Mouse (Mus musculus) lung, embryonic 15.5 days (tissue): ENCODE measurements at regions not wholly inside any gene's neighbourhood (a gene's known extent, or its start where the extent isn't known, plus 50 kb on each side); places are given as distances from the start of the nearest gene placed in this dataset.

Experiments
- ATAC-seq: fragments of 200-750 bp; cut with Nextera tagmentation; 2 replicates; pipeline ENCODE4 v1.8.0; 2017; ENCODE audit warnings: moderate number of reproducible peaks, borderline replicate concordance; ENCODE audit not compliant: low FRiP score, low TSS enrichment; ENCODE audit errors: extremely low read depth
- H3K27ac ChIP-seq: fragments of 300-500 bp; sonication (generic); 2 replicates; pipeline ENCODE4 v1.5.1; 2015; ENCODE audit warnings: moderate library complexity, mild to moderate bottlenecking, inconsistent platforms
- H3K27me3 ChIP-seq: fragments of 300-500 bp; sonication (generic); 2 replicates; pipeline ENCODE4 v1.6.1; 2015; ENCODE audit warnings: inconsistent platforms
- H3K36me3 ChIP-seq: fragments of 300-500 bp; sonication (generic); 2 replicates; pipeline ENCODE4 v1.6.1; 2015; ENCODE audit warnings: inconsistent platforms
- H3K4me1 ChIP-seq: fragments of 300-500 bp; sonication (generic); 2 replicates; pipeline ENCODE4 v1.6.1; 2015; ENCODE audit warnings: inconsistent platforms
- H3K4me2 ChIP-seq: fragments of 300-500 bp; sonication (generic); 2 replicates; pipeline ENCODE4 v1.6.1; 2015; ENCODE audit warnings: inconsistent platforms, mild to moderate bottlenecking, moderate library complexity
- H3K4me3 ChIP-seq: fragments of 300-500 bp; sonication (generic); 2 replicates; pipeline ENCODE4 v1.5.1; 2015; ENCODE audit warnings: mild to moderate bottlenecking, inconsistent platforms
- H3K9ac ChIP-seq: fragments of 300-500 bp; sonication (generic); 2 replicates; pipeline ENCODE4 v1.6.1; 2015; ENCODE audit warnings: inconsistent platforms
- H3K9me3 ChIP-seq: fragments of 300-500 bp; sonication (generic); 2 replicates; pipeline ENCODE4 v1.6.1; 2016; ENCODE audit warnings: inconsistent platforms
- WGBS: fragments of 180-500 bp; shearing (Covaris S2); methylation state at CpG from one replicate; pipeline ENCODE4 v1.1.7; 2015; 5-methylcytosine and 5-hydroxymethylcytosine counted together

GRCm38 (mm10) chr11:56281201-56281600, 240.4 kb upstream of the Nmur2 start:
- H3K4me3 ChIP-seq = no peak overlapping the region
- no peak for ATAC-seq
- H3K27me3 ChIP-seq = no peaks in the 10 kb centered on the region
- no peaks in the 10 kb centered on the region for H3K4me1 ChIP-seq
- no peak overlapping the region for H3K4me2 ChIP-seq
- WGBS = 75% methylated on average over 4 of the region's 4 CpGs
- H3K36me3 ChIP-seq = no peaks in the 10 kb centered on the region
- H3K9me3 ChIP-seq = no peaks in the 10 kb centered on the region
- no peak overlapping the region for H3K27ac ChIP-seq
- H3K9ac ChIP-seq = no peak overlapping the region

GRCm38 (mm10) chr11:56280216-56280615, 239.4 kb upstream of the Nmur2 start:
- H3K4me1 ChIP-seq = no peaks in the 10 kb centered on the region
- H3K27ac ChIP-seq = no peak overlapping the region
- no peaks in the 10 kb centered on the region for H3K27me3 ChIP-seq
- H3K4me2 ChIP-seq = no peak overlapping the region
- WGBS = 38% methylated on average over 2 of the region's 2 CpGs
- no peaks in the 10 kb centered on the region for H3K9me3 ChIP-seq
- no peaks in the 10 kb centered on the region for H3K36me3 ChIP-seq
- no peak for ATAC-seq
- no peak overlapping the region for H3K4me3 ChIP-seq
- H3K9ac ChIP-seq = no peak overlapping the region

- Histone ChIP-seq H3K36me3 (no peaks in the 10 kb centered on the region), H3K9me3 (no peaks in the 10 kb centered on the region), H3K4me2 (no peak overlapping the region), H3K4me3 (no peak overlapping the region), H3K9ac (no peak overlapping the region), H3K27me3 (no peaks in the 10 kb centered on the region), H3K4me1 (no peaks in the 10 kb centered on the region), H3K27ac (no peak overlapping the region)
- ATAC-seq = no peak
- WGBS = 14% methylated on average over 3 of the region's 3 CpGs
Measured at GRCm38 (mm10) chr11:56269915-56270493, 229.2 kb upstream of the Nmur2 start.

- 90% methylated on average over 10 of the region's 10 CpGs for WGBS
Measured at GRCm38 (mm10) chr11:56262726-56263125, 221.9 kb upstream of the Nmur2 start.

GRCm38 (mm10) chr11:56256356-56256755, 215.5 kb upstream of the Nmur2 start:
- no peak overlapping the region for H3K4me3 ChIP-seq
- no peak overlapping the region for H3K27ac ChIP-seq
- H3K4me2 ChIP-seq = no peak overlapping the region
- H3K36me3 ChIP-seq = no peaks in the 10 kb centered on the region
- H3K4me1 ChIP-seq = no peaks in the 10 kb centered on the region
- ATAC-seq = no peak
- no peaks in the 10 kb centered on the region for H3K27me3 ChIP-seq
- 85% methylated on average over 2 of the region's 2 CpGs for WGBS
- no peaks in the 10 kb centered on the region for H3K9me3 ChIP-seq
- no peak overlapping the region for H3K9ac ChIP-seq

More at GRCm38 (mm10) chr11:56262726-56263125, 221.9 kb upstream of the Nmur2 start:
- no peak overlapping the region for H3K4me2 ChIP-seq
- no peaks in the 10 kb centered on the region for H3K36me3 ChIP-seq
- H3K4me3 ChIP-seq = no peak overlapping the region
- H3K9me3 ChIP-seq = no peaks in the 10 kb centered on the region
- no peaks in the 10 kb centered on the region for H3K4me1 ChIP-seq
- no peak for ATAC-seq
- H3K27ac ChIP-seq = no peak overlapping the region
- no peaks in the 10 kb centered on the region for H3K27me3 ChIP-seq
- H3K9ac ChIP-seq = no peak overlapping the region

- Histone ChIP-seq H3K27ac (no peak overlapping the region), H3K36me3 (no peaks in the 10 kb centered on the region), H3K4me1 (no peaks in the 10 kb centered on the region), H3K9me3 (no peaks in the 10 kb centered on the region), H3K4me3 (no peak overlapping the region), H3K4me2 (no peak overlapping the region), H3K27me3 (no peaks in the 10 kb centered on the region), H3K9ac (no peak overlapping the region)
- no peak for ATAC-seq
- 81% methylated on average over 3 of the region's 3 CpGs for WGBS
Measured at GRCm38 (mm10) chr11:56254437-56254836, 213.6 kb upstream of the Nmur2 start.

GRCm38 (mm10) chr11:56247333-56247823, 206.6 kb upstream of the Nmur2 start:
- ATAC-seq = no peak

GRCm38 (mm10) chr11:56246549-56247332, 205.9 kb upstream of the Nmur2 start:
- no peak overlapping the region for H3K4me3 ChIP-seq
- no peak overlapping the region for H3K27ac ChIP-seq
- no peaks in the 10 kb centered on the region for H3K27me3 ChIP-seq
- H3K4me2 ChIP-seq = no peak overlapping the region
- no peaks in the 10 kb centered on the region for H3K4me1 ChIP-seq
- 57% methylated on average over 5 of the region's 5 CpGs for WGBS
- no peaks in the 10 kb centered on the region for H3K9me3 ChIP-seq
- H3K36me3 ChIP-seq = no peaks in the 10 kb centered on the region
- H3K9ac ChIP-seq = no peak overlapping the region
- ATAC-seq = no peak

More at GRCm38 (mm10) chr11:56247333-56247823, 206.6 kb upstream of the Nmur2 start:
- Histone ChIP-seq H3K4me1 (no peaks in the 10 kb centered on the region), H3K27me3 (no peaks in the 10 kb centered on the region), H3K4me3 (no peak overlapping the region), H3K27ac (no peak overlapping the region), H3K9ac (no peak overlapping the region), H3K36me3 (no peaks in the 10 kb centered on the region), H3K9me3 (no peaks in the 10 kb centered on the region), H3K4me2 (no peak overlapping the region)
- WGBS = 18% methylated on average over 4 of the region's 4 CpGs

- Histone ChIP-seq H3K4me1 (no peaks in the 10 kb centered on the region), H3K4me2 (no peak overlapping the region), H3K27ac (no peak overlapping the region), H3K27me3 (no peaks in the 10 kb centered on the region), H3K36me3 (no peaks in the 10 kb centered on the region), H3K9me3 (no peaks in the 10 kb centered on the region), H3K4me3 (no peak overlapping the region), H3K9ac (no peak overlapping the region)
- WGBS = 60% methylated on average over 2 of the region's 2 CpGs
- no peak for ATAC-seq
Measured at GRCm38 (mm10) chr11:56244951-56245350, 204.1 kb upstream of the Nmur2 start.

- no peak overlapping the region for H3K4me2 ChIP-seq
- no peaks in the 10 kb centered on the region for H3K27me3 ChIP-seq
- no peak overlapping the region for H3K27ac ChIP-seq
- 64% methylated on average over 8 of the region's 8 CpGs for WGBS
- H3K4me3 ChIP-seq = no peak overlapping the region
- ATAC-seq = no peak
- H3K36me3 ChIP-seq = no peaks in the 10 kb centered on the region
- no peak overlapping the region for H3K9ac ChIP-seq
- H3K4me1 ChIP-seq = no peaks in the 10 kb centered on the region
- no peaks in the 10 kb centered on the region for H3K9me3 ChIP-seq
Measured at GRCm38 (mm10) chr11:56243447-56243846, 202.6 kb upstream of the Nmur2 start.

- Histone ChIP-seq H3K4me2 (no peak overlapping the region), H3K4me1 (no peaks in the 10 kb centered on the region), H3K27me3 (no peaks in the 10 kb centered on the region), H3K36me3 (no peaks in the 10 kb centered on the region), H3K4me3 (no peak overlapping the region), H3K9me3 (no peaks in the 10 kb centered on the region), H3K27ac (no peak overlapping the region), H3K9ac (no peak overlapping the region)
- ATAC-seq = no peak
- 48% methylated on average over 4 of the region's 4 CpGs for WGBS
Measured at GRCm38 (mm10) chr11:56238745-56239144, 197.9 kb upstream of the Nmur2 start.

- no peak for ATAC-seq
- Histone ChIP-seq H3K27ac (no peak overlapping the region), H3K36me3 (no peaks in the 10 kb centered on the region), H3K4me2 (no peak overlapping the region), H3K4me1 (no peaks in the 10 kb centered on the region), H3K4me3 (no peak overlapping the region), H3K27me3 (no peaks in the 10 kb centered on the region), H3K9ac (no peak overlapping the region), H3K9me3 (no peaks in the 10 kb centered on the region)
- 90% methylated on average over 2 of the region's 2 CpGs for WGBS
Measured at GRCm38 (mm10) chr11:56224999-56225398, 184.2 kb upstream of the Nmur2 start.
